Mouse (Mus musculus): ENCODE measurements around the gene Sh3glb1. TPM values are rescaled to one million over a fixed set of nuclear protein-coding genes. Genes with fewer than 3 reads are reported as not detected.

The Sh3glb1 gene
- total and polyA plus RNA-seq, 3 experiments, result 51.0 to 337 (median 79.8) TPM

- TF ChIP-seq GATA1 (IDR thresholded peaks at IDR 0.05; ENCODE audit: borderline replicate concordance, low read length), result no peak
- no peak for TF ChIP-seq TAL1 (conservative IDR thresholded peaks at IDR 0.05; ENCODE audit: low read depth, low read length)
- no peak for TF ChIP-seq GATA2 (IDR thresholded peaks at IDR 0.05; ENCODE audit: borderline replicate concordance, low read depth, low read length)
- TF ChIP-seq POLR2AphosphoS5 (IDR thresholded peaks at IDR 0.05; ENCODE audit: insufficient replicate concordance, low read depth, low read length), result no peak
- TF ChIP-seq CTCF (IDR thresholded peaks at IDR 0.05; ENCODE audit: low read depth, low read length), result no peak
- peaks cover 15% of the 10 kb centered on the region for H3K36me3 ChIP-seq (replicated peaks)
- no peak overlapping the region for H3K4me3 ChIP-seq (ENCODE audit: low read depth, low read length)
- no peak for DNase-seq (ENCODE audit: low spot score)
- no peak for ATAC-seq (ENCODE audit: extremely low read depth, insufficient number of reproducible peaks, low FRiP score, poor library complexity, severe bottlenecking)
- peaks cover 85% of the 10 kb centered on the region for H3K4me1 ChIP-seq (ENCODE audit: insufficient read depth, low read depth, low read length)
- no peaks in the 10 kb centered on the region for H3K9me3 ChIP-seq (replicated peaks)
- H3K27me3 ChIP-seq (ENCODE audit: insufficient read depth, low read length), result no peaks in the 10 kb centered on the region
These were observed 38.6 kb downstream of the Sh3glb1 start for GRCm38 (mm10) chr3:144681542-144681941.

- no peak overlapping the region for H3K4me3 ChIP-seq (ENCODE audit: low read depth, low read length)
- no peaks in the 10 kb centered on the region for H3K9me3 ChIP-seq (replicated peaks)
- no peak for DNase-seq (ENCODE audit: low spot score)
- no peak for TF ChIP-seq CTCF (IDR thresholded peaks at IDR 0.05; ENCODE audit: low read depth, low read length)
- ATAC-seq (ENCODE audit: extremely low read depth, insufficient number of reproducible peaks, low FRiP score, poor library complexity, severe bottlenecking), result no peak
- peaks cover 92% of the 10 kb centered on the region for H3K4me1 ChIP-seq (ENCODE audit: insufficient read depth, low read depth, low read length)
- H3K36me3 ChIP-seq (replicated peaks), result peaks cover 3% of the 10 kb centered on the region
- no peaks in the 10 kb centered on the region for H3K27me3 ChIP-seq (ENCODE audit: insufficient read depth, low read length)
These were observed 40.4 kb downstream of the Sh3glb1 start for GRCm38 (mm10) chr3:144679701-144680159.

- ATAC-seq (ENCODE audit: extremely low read depth, insufficient number of reproducible peaks, low FRiP score, poor library complexity, severe bottlenecking) (no peak), DNase-seq (ENCODE audit: low spot score) (no peak)
- H3K9me3 ChIP-seq (replicated peaks), result no peaks in the 10 kb centered on the region
- no peak for TF ChIP-seq GATA2 (IDR thresholded peaks at IDR 0.05; ENCODE audit: borderline replicate concordance, low read depth, low read length)
- no peak for TF ChIP-seq TAL1 (conservative IDR thresholded peaks at IDR 0.05; ENCODE audit: low read depth, low read length)
- TF ChIP-seq CTCF (IDR thresholded peaks at IDR 0.05; ENCODE audit: low read depth, low read length), result no peak
- TF ChIP-seq GATA1 (IDR thresholded peaks at IDR 0.05; ENCODE audit: borderline replicate concordance, low read length), result no peak
- TF ChIP-seq POLR2AphosphoS5 (IDR thresholded peaks at IDR 0.05; ENCODE audit: insufficient replicate concordance, low read depth, low read length), result no peak
- H3K27me3 ChIP-seq (ENCODE audit: insufficient read depth, low read length), result no peaks in the 10 kb centered on the region
- H3K4me1 ChIP-seq (ENCODE audit: insufficient read depth, low read depth, low read length), result peaks cover 88% of the 10 kb centered on the region
- no peaks in the 10 kb centered on the region for H3K36me3 ChIP-seq (replicated peaks)
- H3K4me3 ChIP-seq (ENCODE audit: low read depth, low read length), result no peak overlapping the region
These were observed 41.0 kb downstream of the Sh3glb1 start for GRCm38 (mm10) chr3:144679137-144679536.

GRCm38 (mm10) chr3:144677751-144678150 lies 42.4 kb downstream of the Sh3glb1 start:
- no peaks in the 10 kb centered on the region for H3K27me3 ChIP-seq (ENCODE audit: insufficient read depth, low read length)
- TF ChIP-seq GATA2 (IDR thresholded peaks at IDR 0.05; ENCODE audit: borderline replicate concordance, low read depth, low read length) (no peak), GATA1 (IDR thresholded peaks at IDR 0.05; ENCODE audit: borderline replicate concordance, low read length) (no peak), CTCF (IDR thresholded peaks at IDR 0.05; ENCODE audit: low read depth, low read length) (no peak), TAL1 (conservative IDR thresholded peaks at IDR 0.05; ENCODE audit: low read depth, low read length) (no peak), POLR2AphosphoS5 (IDR thresholded peaks at IDR 0.05; ENCODE audit: insufficient replicate concordance, low read depth, low read length) (no peak)
- ATAC-seq (ENCODE audit: extremely low read depth, insufficient number of reproducible peaks, low FRiP score, poor library complexity, severe bottlenecking), result no peak
- no peak overlapping the region; the same call in 1 of the 2 replicates for H3K4me3 ChIP-seq (ENCODE audit: low read depth, low read length)
- H3K36me3 ChIP-seq (replicated peaks), result no peaks in the 10 kb centered on the region
- H3K4me1 ChIP-seq (ENCODE audit: insufficient read depth, low read depth, low read length), result peaks cover 84% of the 10 kb centered on the region
- no peaks in the 10 kb centered on the region for H3K9me3 ChIP-seq (replicated peaks)
- no peak for DNase-seq (ENCODE audit: low spot score)

GRCm38 (mm10) chr3:144676249-144676648 lies 43.9 kb downstream of the Sh3glb1 start:
- no peaks in the 10 kb centered on the region for H3K36me3 ChIP-seq (replicated peaks)
- no peak for TF ChIP-seq POLR2AphosphoS5 (IDR thresholded peaks at IDR 0.05; ENCODE audit: insufficient replicate concordance, low read depth, low read length)
- TF ChIP-seq GATA1 (IDR thresholded peaks at IDR 0.05; ENCODE audit: borderline replicate concordance, low read length), result no peak
- TF ChIP-seq CTCF (IDR thresholded peaks at IDR 0.05; ENCODE audit: low read depth, low read length), result no peak
- TF ChIP-seq GATA2 (IDR thresholded peaks at IDR 0.05; ENCODE audit: borderline replicate concordance, low read depth, low read length), result no peak
- no peak for TF ChIP-seq TAL1 (conservative IDR thresholded peaks at IDR 0.05; ENCODE audit: low read depth, low read length)
- no peaks in the 10 kb centered on the region for H3K27me3 ChIP-seq (ENCODE audit: insufficient read depth, low read length)
- H3K4me1 ChIP-seq (ENCODE audit: insufficient read depth, low read depth, low read length), result peaks cover 83% of the 10 kb centered on the region
- no peaks in the 10 kb centered on the region for H3K9me3 ChIP-seq (replicated peaks)
- no peak overlapping the region for H3K4me3 ChIP-seq (ENCODE audit: low read depth, low read length)
- DNase-seq (ENCODE audit: low spot score), result no peak
- ATAC-seq (ENCODE audit: extremely low read depth, insufficient number of reproducible peaks, low FRiP score, poor library complexity, severe bottlenecking), result no peak

- H3K4me1 ChIP-seq (ENCODE audit: insufficient read depth, low read depth, low read length), result peaks cover 86% of the 10 kb centered on the region
- no peak for TF ChIP-seq GATA2 (IDR thresholded peaks at IDR 0.05; ENCODE audit: borderline replicate concordance, low read depth, low read length)
- TF ChIP-seq POLR2AphosphoS5 (IDR thresholded peaks at IDR 0.05; ENCODE audit: insufficient replicate concordance, low read depth, low read length), result no peak
- no peak for TF ChIP-seq GATA1 (IDR thresholded peaks at IDR 0.05; ENCODE audit: borderline replicate concordance, low read length)
- TF ChIP-seq TAL1 (conservative IDR thresholded peaks at IDR 0.05; ENCODE audit: low read depth, low read length), result no peak
- no peak for TF ChIP-seq CTCF (IDR thresholded peaks at IDR 0.05; ENCODE audit: low read depth, low read length)
These were observed 48.1 kb downstream of the Sh3glb1 start for GRCm38 (mm10) chr3:144672016-144672415.

More at GRCm38 (mm10) chr3:144672016-144672415, 48.1 kb downstream of the Sh3glb1 start:
- Histone ChIP-seq H3K9me3 (replicated peaks) (no peaks in the 10 kb centered on the region), H3K27me3 (ENCODE audit: insufficient read depth, low read length) (no peaks in the 10 kb centered on the region), H3K36me3 (replicated peaks) (no peaks in the 10 kb centered on the region), H3K4me3 (ENCODE audit: low read depth, low read length) (no peak overlapping the region; the same call in 1 of the 2 replicates)
- ATAC-seq (ENCODE audit: extremely low read depth, insufficient number of reproducible peaks, low FRiP score, poor library complexity, severe bottlenecking) (no peak), DNase-seq (ENCODE audit: low spot score) (no peak)
